Mouse (Mus musculus): ENCODE measurements around the gene Mif4gd.

DNA sequence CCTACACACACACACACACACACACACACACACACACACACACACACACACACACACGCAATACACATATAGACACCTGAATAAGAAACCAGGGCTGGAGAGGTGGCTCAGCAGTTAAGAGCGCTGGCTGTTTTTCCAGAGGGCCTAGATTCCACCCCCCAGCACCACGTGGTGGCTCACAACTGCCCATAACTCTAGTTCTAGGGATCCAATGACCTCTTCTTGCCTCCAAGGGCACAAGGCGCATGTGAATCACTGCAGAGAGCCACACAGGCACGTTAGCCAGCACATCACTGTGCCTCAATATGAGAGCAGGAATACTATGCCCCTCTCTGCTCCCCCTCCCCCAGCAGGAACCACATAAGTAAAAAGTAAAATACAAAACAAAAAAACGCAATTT, 4.1 kb upstream of the Mif4gd start:
- no peak for TF ChIP-seq POLR2A (IDR thresholded peaks at IDR 0.05; ENCODE audit: borderline replicate concordance, insufficient read depth, low read length)
- TF ChIP-seq CTCF (IDR thresholded peaks at IDR 0.05; ENCODE audit: borderline replicate concordance, insufficient read depth, low read depth, low read length), result no peak
